Mouse (Mus musculus) macrophage (primary cell): ENCODE results near the gene Akap17b. TPM values are rescaled to one million over a fixed set of nuclear protein-coding genes. Genes with fewer than 3 reads are reported as not detected.
"Not testable (repeated sequence)": the region's sequence is repeated elsewhere in the genome, so short reads cannot be mapped to it uniquely, and the experiment has no call there.

Source experiments
- H3K27ac ChIP-seq: fragments of 350-480 bp; formaldehyde crosslinking; 2 replicates; pipeline ENCODE4 v1.9.0; 2021
- H3K36me3 ChIP-seq: fragments of 350-480 bp; formaldehyde crosslinking; 2 replicates; pipeline ENCODE4 v1.9.0; 2021; ENCODE audit errors: inconsistent target
- H3K4me3 ChIP-seq: fragments of 350-480 bp; formaldehyde crosslinking; 2 replicates; pipeline ENCODE4 v1.9.0; 2021; ENCODE audit errors: inconsistent target
- H3K79me2 ChIP-seq: fragments of 350-480 bp; formaldehyde crosslinking; 2 replicates; pipeline ENCODE4 v1.9.0; 2021; ENCODE audit errors: inconsistent target
- WGBS: methylation state at CpG from one replicate; pipeline ENCODE4 v1.1.7; 2026; ENCODE audit warnings: inconsistent platforms; ENCODE audit not compliant: missing documents; 5-methylcytosine and 5-hydroxymethylcytosine counted together
- polyA plus RNA-seq: library from polyadenylated mRNA; stranded (reverse); fragments of 250-400 nt; gene quantifications from 3 replicates; pipeline ENCODE4 v1.2.4, GENCODE M21; 2018; ENCODE audit warnings: inconsistent platforms

Akap17b gene
- polyA plus RNA-seq, 1 experiment from 2014 or later, result 8.8 TPM

GRCm38 (mm10) chrX:36597707-36598389 is 47.3 kb downstream of the Akap17b start, which contains the start of gene Pgrmc1:
Gene Pgrmc1, plus strand, starts transcription at chrX:36598206.
- H3K27ac ChIP-seq, result no peak within 1 kb of the TSS
- no peaks in the 10 kb centered on the region for H3K79me2 ChIP-seq
- 28% methylated on average over 41 of the region's 45 CpGs for WGBS
- peak within 1 kb of the TSS; percentile 45 for H3K4me3 ChIP-seq
- H3K36me3 ChIP-seq, result no peaks in the 10 kb centered on the region

GRCm38 (mm10) chrX:36596483-36597120 is 48.6 kb downstream of the Akap17b start:
- not testable (repeated sequence) for H3K27ac ChIP-seq, H3K79me2 ChIP-seq, H3K4me3 ChIP-seq, H3K36me3 ChIP-seq
- 94% methylated on average over 3 of the region's 5 CpGs for WGBS

- H3K36me3 ChIP-seq, result no peaks in the 10 kb centered on the region
- H3K79me2 ChIP-seq, result no peaks in the 10 kb centered on the region
- 75% methylated on average over 2 of the region's 3 CpGs for WGBS
- no peak overlapping the region for H3K4me3 ChIP-seq
- H3K27ac ChIP-seq, result no peak overlapping the region
Measured at GRCm38 (mm10) chrX:36595247-36595646, 49.9 kb downstream of the Akap17b start.

- Histone ChIP-seq H3K4me3 (no peak overlapping the region), H3K36me3 (no peaks in the 10 kb centered on the region), H3K27ac (no peak overlapping the region), H3K79me2 (no peaks in the 10 kb centered on the region)
- 85% methylated on average over 4 of the region's 4 CpGs for WGBS
Measured at GRCm38 (mm10) chrX:36591539-36591938, 53.7 kb downstream of the Akap17b start.

- H3K27ac ChIP-seq, result no peak overlapping the region
- no peaks in the 10 kb centered on the region for H3K36me3 ChIP-seq
- H3K4me3 ChIP-seq, result no peak overlapping the region
- H3K79me2 ChIP-seq, result no peaks in the 10 kb centered on the region
- 55% methylated on average over 1 of the region's 1 CpGs for WGBS
Measured at GRCm38 (mm10) chrX:36591120-36591519, 54.1 kb downstream of the Akap17b start.

GRCm38 (mm10) chrX:36590266-36590665 is 54.9 kb downstream of the Akap17b start:
- H3K27ac ChIP-seq, result no peak overlapping the region
- no peaks in the 10 kb centered on the region for H3K79me2 ChIP-seq
- WGBS, result 89% methylated on average over 7 of the region's 7 CpGs
- no peaks in the 10 kb centered on the region for H3K36me3 ChIP-seq
- no peak overlapping the region for H3K4me3 ChIP-seq

GRCm38 (mm10) chrX:36587304-36588209 is 57.6 kb downstream of the Akap17b start:
- H3K36me3 ChIP-seq, result no peaks in the 10 kb centered on the region
- H3K79me2 ChIP-seq, result no peaks in the 10 kb centered on the region
- H3K4me3 ChIP-seq, result no peak overlapping the region
- 83% methylated on average over 8 of the region's 8 CpGs for WGBS
- no peak overlapping the region for H3K27ac ChIP-seq

GRCm38 (mm10) chrX:36586629-36587303 is 58.4 kb downstream of the Akap17b start:
- Histone ChIP-seq H3K27ac (no peak overlapping the region), H3K79me2 (no peaks in the 10 kb centered on the region), H3K36me3 (no peaks in the 10 kb centered on the region), H3K4me3 (no peak overlapping the region)
- 80% methylated on average over 1 of the region's 1 CpGs for WGBS

GRCm38 (mm10) chrX:36562079-36562478 is 83.1 kb downstream of the Akap17b start:
- Histone ChIP-seq H3K79me2 (no peaks in the 10 kb centered on the region), H3K27ac (no peak overlapping the region), H3K4me3 (no peak overlapping the region), H3K36me3 (no peaks in the 10 kb centered on the region)
- 18% methylated on average over 3 of the region's 3 CpGs for WGBS

- 18% methylated on average over 7 of the region's 7 CpGs for whole genome bisulfite sequencing
- Histone ChIP-seq H3K79me2 (no peaks in the 10 kb centered on the region), H3K4me3 (no peak overlapping the region), H3K36me3 (no peaks in the 10 kb centered on the region), H3K27ac (no peak overlapping the region)
Measured at GRCm38 (mm10) chrX:36561650-36562049, 83.5 kb downstream of the Akap17b start.

GRCm38 (mm10) chrX:36560170-36560569 is 85.0 kb downstream of the Akap17b start:
- Histone ChIP-seq H3K27ac (no peak overlapping the region), H3K36me3 (no peaks in the 10 kb centered on the region), H3K4me3 (no peak overlapping the region), H3K79me2 (no peaks in the 10 kb centered on the region)
- 47% methylated on average over 4 of the region's 4 CpGs for WGBS

Other genes with a start within 250 kb of the Akap17b start
- not detected in 3 replicates for gene Gm6268, start 244.1 kb downstream of the Akap17b start, polyA plus RNA-seq
- gene Gm14569, start 153.6 kb downstream of the Akap17b start, polyA plus RNA-seq, result 0.21 TPM in 1 of 3 replicates, not detected in the others
- 66.4 to 99.8 TPM (median 83.3 TPM) in 3 replicates for gene Pgrmc1, start 47.2 kb downstream of the Akap17b start, polyA plus RNA-seq
- gene Slc25a43, start 98.3 kb upstream of the Akap17b start, polyA plus RNA-seq, result 4.7 to 7.4 TPM (median 6.4 TPM) in 3 replicates
- 248 to 697 TPM (median 593 TPM) in 3 replicates for gene Slc25a5, start 150.3 kb upstream of the Akap17b start, polyA plus RNA-seq
- gene Ube2a, start 228.5 kb upstream of the Akap17b start, polyA plus RNA-seq, result 77.2 to 111 TPM (median 82.7 TPM) in 3 replicates
- 42.8 to 43.3 TPM (median 43.2 TPM) in 3 replicates for gene C330007P06Rik, start 228.7 kb upstream of the Akap17b start, polyA plus RNA-seq